Mouse (Mus musculus) heart, embryonic 12.5 days (tissue): Measurements from ENCODE around the gene Boc. TPM values are rescaled to one million over a fixed set of nuclear protein-coding genes. Genes with fewer than 3 reads are reported as not detected.

Source experiments
- ATAC-seq: fragments of 200-750 bp; cut with Nextera tagmentation; 2 replicates; pipeline ENCODE4 v1.8.0; 2017; ENCODE audit warnings: moderate TSS enrichment, moderate library complexity; ENCODE audit not compliant: insufficient number of reproducible peaks, low FRiP score
- H3K27ac ChIP-seq: fragments of 300-500 bp; sonication (generic); 2 replicates; pipeline ENCODE4 v1.5.1; 2016; ENCODE audit warnings: mild to moderate bottlenecking, moderate library complexity; ENCODE audit not compliant: poor library complexity, severe bottlenecking
- H3K27me3 ChIP-seq: fragments of 300-500 bp; sonication (generic); replicated peaks from 2 replicates; pipeline ENCODE4 v1.6.1; 2016; ENCODE audit warnings: mild to moderate bottlenecking, moderate library complexity
- H3K36me3 ChIP-seq: fragments of 300-500 bp; sonication (generic); 2 replicates; pipeline ENCODE4 v1.6.1; 2016; ENCODE audit warnings: mild to moderate bottlenecking, moderate library complexity
- H3K4me1 ChIP-seq: fragments of 300-500 bp; sonication (generic); replicated peaks from 2 replicates; pipeline ENCODE4 v1.6.1; 2016; ENCODE audit warnings: mild to moderate bottlenecking
- H3K4me2 ChIP-seq: fragments of 300-500 bp; sonication (generic); 2 replicates; pipeline ENCODE4 v1.6.1; 2016; ENCODE audit warnings: mild to moderate bottlenecking, moderate library complexity
- H3K4me3 ChIP-seq: fragments of 300-500 bp; sonication (generic); 2 replicates; pipeline ENCODE4 v1.5.1; 2016; ENCODE audit warnings: mild to moderate bottlenecking
- H3K9ac ChIP-seq: fragments of 300-500 bp; sonication (generic); 2 replicates; pipeline ENCODE4 v1.6.1; 2016; ENCODE audit warnings: mild to moderate bottlenecking, moderate library complexity
- H3K9me3 ChIP-seq: fragments of 300-500 bp; sonication (generic); replicated peaks from 2 replicates; pipeline ENCODE4 v1.6.1; 2016; ENCODE audit warnings: mild to moderate bottlenecking, moderate library complexity
- WGBS: fragments of 180-500 bp; shearing (Covaris S2); methylation state at CpG from one replicate; pipeline ENCODE4 v1.1.7; 2016; 5-methylcytosine and 5-hydroxymethylcytosine counted together
- polyA plus RNA-seq: library from polyadenylated mRNA; unstranded; fragments of >200 nt; fragmentation: Nextera tagmentation; extraction: Ambion mirVana; gene quantifications from 2 replicates; pipeline ENCODE4 v1.2.1, GENCODE M21; 2016

Gene Boc
- polyA plus RNA-seq, 1 experiment from 2014 or later: 7.9 TPM

- Histone ChIP-seq H3K9me3 (no peaks in the 10 kb centered on the region), H3K9ac (no peak overlapping the region), H3K27me3 (no peaks in the 10 kb centered on the region), H3K36me3 (no peaks in the 10 kb centered on the region), H3K27ac (no peak overlapping the region), H3K4me3 (no peak overlapping the region), H3K4me1 (peaks cover 25% of the 10 kb centered on the region), H3K4me2 (no peak overlapping the region)
- ATAC-seq: no peak; the same call in 1 of the 2 replicates
- WGBS: 67% methylated on average over 2 of the region's 2 CpGs
Measured at GRCm38 (mm10) chr16:44552036-44552435, 6.7 kb downstream of the Boc start.

GRCm38 (mm10) chr16:44551491-44551890 is 7.2 kb downstream of the Boc start:
- no peak overlapping the region for H3K27ac ChIP-seq
- no peak overlapping the region for H3K9ac ChIP-seq

GRCm38 (mm10) chr16:44550843-44551242 is 7.9 kb downstream of the Boc start:
- Histone ChIP-seq H3K36me3 (no peaks in the 10 kb centered on the region), H3K27ac (no peak overlapping the region), H3K9me3 (no peaks in the 10 kb centered on the region), H3K9ac (0 out of 2 replicates have a peak overlapping the region, but pooled peaks have one; percentile 1), H3K27me3 (no peaks in the 10 kb centered on the region), H3K4me3 (no peak overlapping the region), H3K4me1 (peaks cover 34% of the 10 kb centered on the region), H3K4me2 (no peak overlapping the region)
- WGBS: 11% methylated on average over 5 of the region's 5 CpGs
- no peak for ATAC-seq

More at GRCm38 (mm10) chr16:44551491-44551890, 7.2 kb downstream of the Boc start:
- Histone ChIP-seq H3K9me3 (no peaks in the 10 kb centered on the region), H3K4me1 (peaks cover 30% of the 10 kb centered on the region), H3K4me2 (no peak overlapping the region), H3K36me3 (no peaks in the 10 kb centered on the region), H3K4me3 (no peak overlapping the region), H3K27me3 (no peaks in the 10 kb centered on the region)
- WGBS: 54% methylated on average over 5 of the region's 5 CpGs
- ATAC-seq: no peak

- Histone ChIP-seq H3K36me3 (no peaks in the 10 kb centered on the region), H3K4me3 (no peak overlapping the region), H3K4me2 (no peak overlapping the region), H3K9ac (no peak overlapping the region), H3K9me3 (no peaks in the 10 kb centered on the region), H3K4me1 (peaks cover 40% of the 10 kb centered on the region), H3K27me3 (no peaks in the 10 kb centered on the region), H3K27ac (no peak overlapping the region)
- ATAC-seq: no peak
- WGBS: 34% methylated on average over 7 of the region's 7 CpGs
Measured at GRCm38 (mm10) chr16:44549867-44550679, 8.6 kb downstream of the Boc start.

GRCm38 (mm10) chr16:44549381-44549780 is 9.3 kb downstream of the Boc start:
- Histone ChIP-seq H3K27me3 (no peaks in the 10 kb centered on the region), H3K27ac (no peak overlapping the region), H3K36me3 (no peaks in the 10 kb centered on the region), H3K4me2 (no peak overlapping the region), H3K9me3 (no peaks in the 10 kb centered on the region), H3K4me1 (peaks cover 44% of the 10 kb centered on the region), H3K9ac (no peak overlapping the region), H3K4me3 (no peak overlapping the region)
- no peak for ATAC-seq
- WGBS: 49% methylated on average over 6 of the region's 6 CpGs

GRCm38 (mm10) chr16:44547976-44548375 is 10.7 kb downstream of the Boc start:
- Histone ChIP-seq H3K4me2 (no peak overlapping the region), H3K9ac (no peak overlapping the region), H3K27ac (no peak overlapping the region), H3K9me3 (no peaks in the 10 kb centered on the region), H3K27me3 (no peaks in the 10 kb centered on the region), H3K36me3 (no peaks in the 10 kb centered on the region), H3K4me3 (no peak overlapping the region), H3K4me1 (peaks cover 48% of the 10 kb centered on the region)
- 95% methylated on average over 1 of the region's 1 CpGs for WGBS
- no peak for ATAC-seq

- 76% methylated on average over 8 of the region's 8 CpGs for WGBS
- H3K27me3 ChIP-seq: no peaks in the 10 kb centered on the region
- H3K4me3 ChIP-seq: no peak overlapping the region
- no peaks in the 10 kb centered on the region for H3K9me3 ChIP-seq
- peaks cover 55% of the 10 kb centered on the region for H3K4me1 ChIP-seq
- no peaks in the 10 kb centered on the region for H3K36me3 ChIP-seq
- no peak overlapping the region for H3K9ac ChIP-seq
- H3K27ac ChIP-seq: no peak overlapping the region
- ATAC-seq: no peak
- no peak overlapping the region for H3K4me2 ChIP-seq
Measured at GRCm38 (mm10) chr16:44546831-44547230, 11.9 kb downstream of the Boc start.

- no peak overlapping the region for H3K4me2 ChIP-seq
Measured at GRCm38 (mm10) chr16:44545939-44546338, 12.8 kb downstream of the Boc start.

GRCm38 (mm10) chr16:44545153-44545552 is 13.5 kb downstream of the Boc start:
- Histone ChIP-seq H3K27me3 (no peaks in the 10 kb centered on the region), H3K36me3 (no peaks in the 10 kb centered on the region), H3K9ac (no peak overlapping the region), H3K4me1 (peaks cover 47% of the 10 kb centered on the region), H3K9me3 (no peaks in the 10 kb centered on the region), H3K4me3 (no peak overlapping the region), H3K4me2 (no peak overlapping the region), H3K27ac (no peak overlapping the region)
- no peak for ATAC-seq
- 45% methylated on average over 7 of the region's 7 CpGs for WGBS

More at GRCm38 (mm10) chr16:44545939-44546338, 12.8 kb downstream of the Boc start:
- H3K4me3 ChIP-seq: no peak overlapping the region
- peaks cover 55% of the 10 kb centered on the region for H3K4me1 ChIP-seq
- 67% methylated on average over 2 of the region's 2 CpGs for WGBS
- H3K9ac ChIP-seq: no peak overlapping the region
- no peaks in the 10 kb centered on the region for H3K9me3 ChIP-seq
- no peaks in the 10 kb centered on the region for H3K27me3 ChIP-seq
- no peaks in the 10 kb centered on the region for H3K36me3 ChIP-seq
- no peak overlapping the region for H3K27ac ChIP-seq
- ATAC-seq: no peak

- no peak overlapping the region for H3K27ac ChIP-seq
- H3K36me3 ChIP-seq: no peaks in the 10 kb centered on the region
- H3K4me1 ChIP-seq: peaks cover 49% of the 10 kb centered on the region
- H3K4me3 ChIP-seq: no peak overlapping the region
- 66% methylated on average over 3 of the region's 3 CpGs for WGBS
- no peaks in the 10 kb centered on the region for H3K9me3 ChIP-seq
- no peak overlapping the region for H3K9ac ChIP-seq
- no peaks in the 10 kb centered on the region for H3K27me3 ChIP-seq
- ATAC-seq: no peak
- no peak overlapping the region for H3K4me2 ChIP-seq
Measured at GRCm38 (mm10) chr16:44543098-44543497, 15.6 kb downstream of the Boc start.

- Histone ChIP-seq H3K27me3 (no peaks in the 10 kb centered on the region), H3K9ac (no peak overlapping the region), H3K9me3 (no peaks in the 10 kb centered on the region), H3K4me3 (no peak overlapping the region), H3K4me2 (no peak overlapping the region), H3K27ac (0 out of 2 replicates have a peak overlapping the region, but pooled peaks have one; percentile 7), H3K4me1 (peaks cover 53% of the 10 kb centered on the region), H3K36me3 (no peaks in the 10 kb centered on the region)
- 49% methylated on average over 3 of the region's 3 CpGs for WGBS
- ATAC-seq: no peak
Measured at GRCm38 (mm10) chr16:44542029-44542690, 16.5 kb downstream of the Boc start.
